Mouse (Mus musculus): ENCODE results near the gene 1700001J03Rik.
"Not testable (repeated sequence)": the region's sequence is repeated elsewhere in the genome, so short reads cannot be mapped to it uniquely, and the experiment has no call there.

Gene 1700001J03Rik

GRCm38 (mm10) chr5:146188144-146188543 is 3.0 kb upstream of the 1700001J03Rik start:
- DNase-seq: peak; percentile 45 to 65

- DNase-seq: peak; percentile 82 to 83
Observed at GRCm38 (mm10) chr5:146187441-146187840, 2.3 kb upstream of the 1700001J03Rik start.

- peak; percentile 65 to 70 for DNase-seq
Observed at GRCm38 (mm10) chr5:146172744-146173143, 12.4 kb downstream of the 1700001J03Rik start.

DNA sequence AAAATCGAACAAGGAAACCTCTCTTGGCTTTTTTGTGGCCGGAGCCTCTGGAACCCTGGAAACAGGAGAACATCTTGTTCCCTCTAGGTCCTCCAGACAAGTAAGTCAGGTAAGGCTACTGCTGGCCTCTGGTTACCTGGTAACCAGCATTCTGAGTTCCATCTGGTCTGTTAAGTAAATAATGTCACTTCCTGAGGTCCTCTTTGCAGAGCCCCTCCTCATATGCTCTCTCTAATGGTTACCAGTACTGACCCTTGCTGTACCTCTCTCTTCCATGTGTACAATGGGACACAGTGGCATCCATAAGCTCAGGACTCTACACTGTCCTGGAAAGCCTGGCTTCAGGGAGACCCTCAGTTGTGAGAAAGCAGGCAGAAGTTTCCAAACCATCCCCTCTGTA is 14.5 kb downstream of the 1700001J03Rik start, which contains the start of gene Gm6309:
Gene Gm6309, minus strand, starts transcription at position 101 of the 400 bp plus-strand sequence.
- DNase-seq: not testable (repeated sequence)

DNA sequence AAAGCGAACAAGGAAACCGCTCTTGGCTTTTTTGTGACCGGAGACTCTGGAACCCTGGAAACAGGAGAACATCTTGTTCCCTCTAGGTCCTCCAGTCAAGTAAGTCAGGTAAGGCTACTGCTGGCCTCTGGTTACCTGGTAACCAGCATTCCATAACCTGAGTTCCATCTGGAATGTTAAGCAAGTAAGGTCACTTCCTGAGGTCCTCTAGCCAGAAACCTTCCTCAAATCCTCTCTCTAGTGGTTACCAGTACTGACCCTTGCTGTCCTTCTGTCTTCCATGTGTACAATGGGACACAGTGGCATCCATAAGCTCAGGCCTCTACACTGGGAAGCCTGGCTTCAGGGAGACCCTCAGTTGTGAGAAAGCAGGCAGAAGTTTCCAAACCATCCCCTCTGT is 24.7 kb downstream of the 1700001J03Rik start, which contains the start of gene Gm5565:
Gene Gm5565, minus strand, starts transcription at position 101 of the 400 bp plus-strand sequence.
- not testable (repeated sequence) for DNase-seq

- DNase-seq: not testable (repeated sequence)
Observed at GRCm38 (mm10) chr5:146158326-146158725, 26.8 kb downstream of the 1700001J03Rik start.

DNA sequence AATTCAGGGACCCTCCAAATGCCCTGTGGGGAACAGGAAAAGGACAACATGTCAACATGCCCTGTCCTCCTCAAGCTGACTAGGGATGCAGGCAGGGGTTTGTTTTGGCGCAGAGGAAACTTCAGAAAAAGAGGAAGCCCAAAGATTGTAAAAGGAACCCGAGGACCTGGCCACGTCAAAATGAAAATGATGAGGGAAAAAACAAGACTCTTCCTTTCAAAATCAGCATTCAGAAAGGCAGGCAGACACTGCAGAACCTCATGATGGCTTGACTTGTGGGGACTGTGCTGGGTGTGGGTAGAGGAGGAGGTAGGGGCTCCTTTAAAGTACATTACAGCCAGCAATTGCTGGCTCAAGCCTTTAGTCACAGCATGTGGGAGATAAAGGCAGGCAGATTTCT is 34.6 kb downstream of the 1700001J03Rik start:
- no peak for DNase-seq

- DNase-seq: no peak
Observed at GRCm38 (mm10) chr5:146147903-146148302, 37.2 kb downstream of the 1700001J03Rik start.

All from kidney, postnatal 25 days (tissue).